Mouse (Mus musculus) lung, embryonic 15.5 days (tissue): ENCODE measurements around the gene Gm17660. TPM values are rescaled to one million over a fixed set of nuclear protein-coding genes. Genes with fewer than 3 reads are reported as not detected.
"Not testable (repeated sequence)": the region's sequence is repeated elsewhere in the genome, so short reads cannot be mapped to it uniquely, and the experiment has no call there.

Experiments used
- ATAC-seq: fragments of 200-750 bp; cut with Nextera tagmentation; 2 replicates; pipeline ENCODE4 v1.8.0; 2017; ENCODE audit warnings: moderate number of reproducible peaks, borderline replicate concordance; ENCODE audit not compliant: low FRiP score, low TSS enrichment; ENCODE audit errors: extremely low read depth
- H3K27ac ChIP-seq: fragments of 300-500 bp; sonication (generic); 2 replicates; pipeline ENCODE4 v1.5.1; 2015; ENCODE audit warnings: moderate library complexity, mild to moderate bottlenecking, inconsistent platforms
- H3K27me3 ChIP-seq: fragments of 300-500 bp; sonication (generic); 2 replicates; pipeline ENCODE4 v1.6.1; 2015; ENCODE audit warnings: inconsistent platforms
- H3K36me3 ChIP-seq: fragments of 300-500 bp; sonication (generic); 2 replicates; pipeline ENCODE4 v1.6.1; 2015; ENCODE audit warnings: inconsistent platforms
- H3K4me1 ChIP-seq: fragments of 300-500 bp; sonication (generic); 2 replicates; pipeline ENCODE4 v1.6.1; 2015; ENCODE audit warnings: inconsistent platforms
- H3K4me2 ChIP-seq: fragments of 300-500 bp; sonication (generic); 2 replicates; pipeline ENCODE4 v1.6.1; 2015; ENCODE audit warnings: inconsistent platforms, mild to moderate bottlenecking, moderate library complexity
- H3K4me3 ChIP-seq: fragments of 300-500 bp; sonication (generic); 2 replicates; pipeline ENCODE4 v1.5.1; 2015; ENCODE audit warnings: mild to moderate bottlenecking, inconsistent platforms
- H3K9ac ChIP-seq: fragments of 300-500 bp; sonication (generic); 2 replicates; pipeline ENCODE4 v1.6.1; 2015; ENCODE audit warnings: inconsistent platforms
- H3K9me3 ChIP-seq: fragments of 300-500 bp; sonication (generic); 2 replicates; pipeline ENCODE4 v1.6.1; 2016; ENCODE audit warnings: inconsistent platforms
- WGBS: fragments of 180-500 bp; shearing (Covaris S2); methylation state at CpG from one replicate; pipeline ENCODE4 v1.1.7; 2015; 5-methylcytosine and 5-hydroxymethylcytosine counted together
- microRNA-seq: library from miRNA; unstranded; fragments of <30 nt; microRNA quantifications from one replicate; pipeline ENCODE4, GENCODE M21; 2016
- polyA plus RNA-seq: library from polyadenylated mRNA; unstranded; fragments of >200 nt; fragmentation: Nextera tagmentation; extraction: Ambion mirVana; gene quantifications from 2 replicates; pipeline ENCODE4 v1.2.1, GENCODE M21; 2015

The Gm17660 gene
- polyA plus RNA-seq, 1 experiment from 2014 or later: 0.42 TPM

DNA sequence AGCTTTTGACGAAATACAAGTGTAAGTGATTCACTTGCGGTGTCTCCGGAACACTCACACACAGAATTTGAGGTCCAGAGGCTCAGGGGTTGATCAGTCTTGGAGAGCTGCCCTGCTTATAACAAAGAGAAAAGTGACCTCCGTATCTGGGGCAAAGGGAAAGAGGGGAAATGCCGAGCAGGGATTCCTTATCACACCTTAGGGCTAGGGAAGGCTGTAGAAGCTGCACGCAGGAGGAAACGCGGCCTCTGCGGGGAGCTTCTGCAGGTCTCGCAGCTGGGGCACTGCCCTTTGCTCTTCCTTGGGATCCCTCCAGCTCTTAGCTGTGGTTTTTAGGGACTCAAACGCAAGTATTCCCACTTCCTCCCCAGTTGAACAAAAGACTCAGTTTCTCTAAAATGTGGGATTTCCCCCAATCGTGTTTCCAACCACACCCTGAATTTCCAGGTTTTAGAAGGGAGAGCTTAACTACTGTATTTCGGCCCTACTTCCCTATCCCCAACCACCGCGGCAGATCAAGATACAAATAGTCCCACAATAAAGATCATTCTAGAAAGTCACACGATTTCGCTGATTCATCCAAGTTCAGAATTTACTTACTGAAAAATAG lies 52.1 kb downstream of the Gm17660 start:
- no peak overlapping the region for H3K9ac ChIP-seq
- 40% methylated on average over 17 of the region's 17 CpGs for WGBS

DNA sequence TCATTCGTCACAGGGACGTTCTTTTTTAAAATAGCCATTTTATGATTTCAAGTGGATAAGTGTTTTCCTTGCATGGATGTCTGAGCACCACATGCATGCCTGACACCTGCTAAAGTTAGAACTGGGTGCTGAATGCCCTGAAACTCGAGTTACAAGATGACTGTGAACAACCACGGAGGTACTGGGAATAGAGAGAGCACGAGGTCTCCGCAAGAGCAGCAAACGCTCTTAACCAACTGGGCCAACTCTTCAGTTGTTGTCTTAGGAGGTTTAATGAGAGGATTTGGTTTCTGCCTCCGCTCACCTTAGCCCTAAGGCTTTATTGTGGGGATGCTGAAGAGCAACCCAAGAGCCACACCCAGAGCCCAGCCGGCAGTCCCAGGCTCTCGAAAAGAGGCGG lies 52.6 kb downstream of the Gm17660 start:
- peaks cover 30% of the 10 kb centered on the region for H3K4me1 ChIP-seq
- H3K9ac ChIP-seq: no peak overlapping the region
- no peaks in the 10 kb centered on the region for H3K9me3 ChIP-seq
- 62% methylated on average over 11 of the region's 11 CpGs for WGBS
- no peak overlapping the region for H3K4me3 ChIP-seq
- no peak overlapping the region for H3K27ac ChIP-seq
- H3K27me3 ChIP-seq: no peaks in the 10 kb centered on the region
- H3K36me3 ChIP-seq: no peaks in the 10 kb centered on the region
- no peak overlapping the region for H3K4me2 ChIP-seq
- no peak for ATAC-seq

More for the DNA sequence above, 52.1 kb downstream of the Gm17660 start:
- no peak for ATAC-seq
- H3K4me1 ChIP-seq: peaks cover 25% of the 10 kb centered on the region
- H3K9me3 ChIP-seq: no peaks in the 10 kb centered on the region
- H3K36me3 ChIP-seq: no peaks in the 10 kb centered on the region
- H3K4me2 ChIP-seq: no peak overlapping the region
- no peak overlapping the region for H3K4me3 ChIP-seq
- H3K27ac ChIP-seq: no peak overlapping the region
- H3K27me3 ChIP-seq: no peaks in the 10 kb centered on the region

DNA sequence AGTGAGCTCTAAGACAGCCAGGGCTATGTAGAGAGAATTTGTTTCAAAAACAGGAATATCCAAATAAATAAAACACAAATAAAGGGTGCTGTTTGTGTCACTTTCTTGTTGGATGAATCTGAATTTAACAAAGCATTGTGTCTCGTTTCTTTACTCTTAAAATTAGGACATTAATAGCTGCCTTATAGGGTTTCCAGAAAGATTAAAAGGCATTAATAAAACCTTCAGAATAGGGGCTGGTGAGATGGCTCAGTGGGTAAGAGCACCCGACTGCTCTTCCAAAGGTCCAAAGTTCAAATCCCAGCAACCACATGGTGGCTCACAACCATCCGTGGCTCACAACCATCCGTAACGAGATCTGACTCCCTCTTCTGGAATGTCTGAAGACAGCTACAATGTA lies 53.2 kb downstream of the Gm17660 start:
- not testable (repeated sequence) for H3K27me3 ChIP-seq, H3K36me3 ChIP-seq, H3K9me3 ChIP-seq, H3K4me3 ChIP-seq, H3K4me2 ChIP-seq, H3K9ac ChIP-seq, ATAC-seq
- Histone ChIP-seq H3K27ac (0 out of 2 replicates have a peak overlapping the region, but pooled peaks have one; percentile 54), H3K4me1 (peaks cover 36% of the 10 kb centered on the region)
- WGBS: 75% methylated on average over 5 of the region's 5 CpGs

DNA sequence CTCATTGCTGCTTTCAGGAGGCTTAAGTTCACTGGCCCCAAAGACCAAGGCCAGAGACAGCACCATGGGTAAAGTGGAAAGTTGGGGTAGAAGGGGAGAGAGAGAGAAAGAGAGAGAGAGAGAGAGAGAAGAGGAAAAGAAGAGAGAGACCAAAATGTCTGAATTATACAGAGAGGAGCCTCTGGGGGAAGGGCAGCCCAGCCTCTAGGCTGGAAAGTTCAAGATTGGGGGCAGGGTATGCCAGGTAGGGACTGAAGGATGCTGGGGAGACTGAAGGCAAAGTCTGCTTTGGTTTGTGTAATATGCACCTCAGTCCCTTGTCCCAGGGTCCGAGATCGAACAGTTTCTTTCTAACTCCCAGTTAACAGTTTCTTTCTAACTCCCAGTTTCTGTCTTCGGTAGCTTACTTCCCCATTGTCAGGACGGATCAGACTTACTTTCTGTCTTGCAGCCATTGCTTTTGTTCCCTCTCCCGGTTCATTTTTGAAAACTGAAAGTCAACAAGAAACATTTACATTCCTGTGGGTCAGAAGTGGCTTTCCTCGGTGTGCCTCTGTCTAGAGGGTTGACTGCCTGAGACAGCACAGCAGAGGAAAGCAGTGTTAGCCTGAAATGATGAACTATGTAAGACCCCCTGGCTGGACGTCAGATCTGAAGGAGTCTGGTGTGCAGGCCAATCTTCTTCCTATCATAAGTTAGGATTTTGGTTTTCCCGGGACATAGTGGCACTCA lies 54.0 kb downstream of the Gm17660 start:
- ATAC-seq: no peak
- H3K4me2 ChIP-seq: no peak overlapping the region; the same call in 1 of the 2 replicates
- 55% methylated on average over 8 of the region's 8 CpGs for WGBS

DNA sequence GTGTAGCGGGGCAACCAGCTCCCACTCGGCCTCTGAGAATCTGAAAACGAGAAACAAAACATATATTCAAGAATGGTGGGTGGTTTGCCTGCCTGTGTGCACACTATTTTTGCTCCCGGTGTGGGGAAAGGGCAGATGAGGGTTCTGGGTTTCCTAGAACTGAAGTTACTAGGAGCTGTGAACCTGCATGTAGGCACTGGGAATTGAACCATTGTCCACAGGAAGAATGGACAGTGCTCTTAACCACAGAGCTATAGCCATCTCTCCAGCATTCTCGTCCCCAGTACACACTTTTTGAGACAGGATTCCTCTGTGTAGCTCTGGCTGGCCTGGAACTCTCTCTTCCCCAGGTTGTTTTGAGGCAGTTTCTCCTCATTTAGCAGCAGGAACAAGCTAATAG lies 54.9 kb downstream of the Gm17660 start:
- Histone ChIP-seq H3K36me3 (peaks cover 8% of the 10 kb centered on the region; the same call in 1 of the 2 replicates), H3K27me3 (no peaks in the 10 kb centered on the region), H3K4me3 (no peak overlapping the region), H3K9me3 (no peaks in the 10 kb centered on the region), H3K4me2 (peak overlapping the region; percentile 76), H3K4me1 (peaks cover 36% of the 10 kb centered on the region), H3K27ac (peak overlapping the region; percentile 89), H3K9ac (no peak overlapping the region)
- WGBS: 51% methylated on average over 5 of the region's 5 CpGs
- no peak for ATAC-seq

More for the DNA sequence above, 54.0 kb downstream of the Gm17660 start:
- Histone ChIP-seq H3K4me1 (peaks cover 36% of the 10 kb centered on the region), H3K27ac (peak overlapping the region; percentile 54), H3K9ac (no peak overlapping the region), H3K36me3 (no peaks in the 10 kb centered on the region), H3K9me3 (no peaks in the 10 kb centered on the region), H3K27me3 (no peaks in the 10 kb centered on the region), H3K4me3 (no peak overlapping the region)

DNA sequence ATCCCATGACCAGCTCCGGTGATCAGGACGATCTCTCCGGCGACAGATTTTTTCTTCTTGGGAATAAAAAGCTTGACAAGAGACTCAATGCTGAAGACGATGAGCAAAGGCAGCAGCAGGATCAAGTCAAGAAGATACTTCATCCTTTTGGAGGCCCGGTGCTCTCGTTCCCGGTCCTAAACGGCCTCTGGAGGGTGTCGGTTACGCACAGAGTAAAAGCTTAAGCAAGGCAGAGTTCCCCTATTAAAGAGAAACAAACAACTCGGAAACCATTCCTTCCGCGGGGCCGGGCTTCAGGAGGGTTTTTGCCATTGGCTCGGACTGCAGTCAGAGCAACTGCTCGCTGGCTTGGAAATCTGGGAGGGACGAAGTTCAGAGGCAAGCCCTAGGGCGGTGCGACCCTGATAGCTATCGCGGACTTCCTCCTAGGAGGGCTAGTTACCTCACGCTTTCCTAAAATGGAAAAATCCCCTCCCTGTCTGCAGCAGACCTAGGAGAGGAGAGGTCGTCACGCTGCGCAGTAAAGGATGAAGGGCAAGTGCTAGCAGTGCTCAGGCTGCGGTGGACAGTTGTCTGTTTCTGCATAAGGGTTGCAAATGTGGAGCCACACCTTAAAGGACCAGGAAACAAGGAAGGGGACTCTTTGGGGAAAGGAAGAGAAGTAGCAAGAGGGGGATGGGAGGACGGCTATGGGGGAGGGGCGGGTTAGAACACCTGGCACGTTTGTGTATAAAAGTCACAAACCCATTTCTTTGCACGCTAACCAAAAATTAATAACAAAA lies 55.6 kb downstream of the Gm17660 start, which contains the start of gene Hsd17b11:
Gene Hsd17b11, minus strand, starts transcription at position 323 of the 782 bp plus-strand sequence.
- peak within 1 kb of the TSS; percentile 56 for H3K4me3 ChIP-seq
- peak within 1 kb of the TSS; percentile 76 for H3K4me2 ChIP-seq
- peaks cover 12% of the 10 kb centered on the region; the same call in 1 of the 2 replicates for H3K36me3 ChIP-seq
- H3K4me1 ChIP-seq: peaks cover 36% of the 10 kb centered on the region
- peak within 1 kb of the TSS; percentile 89 for H3K27ac ChIP-seq
- no peaks in the 10 kb centered on the region for H3K27me3 ChIP-seq
- H3K9ac ChIP-seq: peak within 1 kb of the TSS; percentile 56
- WGBS: 1% methylated on average over 31 of the region's 31 CpGs
- no peaks in the 10 kb centered on the region for H3K9me3 ChIP-seq
- peak; percentile 93 for ATAC-seq

Small RNA genes within 50 kb of the gene (microRNA-seq; reads per million reads assigned to microRNA genes)
- gene Mir5619: 1.1 reads per million

Other genes starting within 250 kb of the Gm17660 start
- gene Klhl8, start 166.3 kb downstream of the Gm17660 start, polyA plus RNA-seq: 10.2 and 10.8 TPM in 2 replicates
- 0.22 and 0.38 TPM in 2 replicates for gene Hsd17b13, start 100.2 kb downstream of the Gm17660 start, polyA plus RNA-seq
- gene Hsd17b11, start 55.7 kb downstream of the Gm17660 start, polyA plus RNA-seq: 4.5 and 4.9 TPM in 2 replicates
- 64.3 and 67.0 TPM in 2 replicates for gene Nudt9, start 31.3 kb downstream of the Gm17660 start, polyA plus RNA-seq
- 343 and 369 TPM in 2 replicates for gene Sparcl1, start 36.1 kb upstream of the Gm17660 start, polyA plus RNA-seq
- 0.04 TPM in 1 of 2 replicates, not detected in the other for gene Dspp, start 93.1 kb upstream of the Gm17660 start, polyA plus RNA-seq
- 0.52 and 0.74 TPM in 2 replicates for gene Dmp1, start 125.0 kb upstream of the Gm17660 start, polyA plus RNA-seq
- 4.6 and 5.1 TPM in 2 replicates for gene Ibsp, start 221.6 kb upstream of the Gm17660 start, polyA plus RNA-seq
- gene Mepe, start 247.7 kb upstream of the Gm17660 start, polyA plus RNA-seq: not detected in 2 replicates